Mouse (Mus musculus): ENCODE data around the gene Nckap5l. TPM values are rescaled to one million over a fixed set of nuclear protein-coding genes. Genes with fewer than 3 reads are reported as not detected.
A peak's percentile ranks its signal among the peaks of the same experiment; 100 is the strongest.
"Not testable (repeated sequence)": the region's sequence is repeated elsewhere in the genome, so short reads cannot be mapped to it uniquely, and the experiment has no call there.

Gene Nckap5l
- polyA plus RNA-seq, 1 experiment: not detected

- Histone ChIP-seq H3K27ac (ENCODE audit: insufficient read depth, low read depth, low read length) (no peak overlapping the region), H3K4me1 (ENCODE audit: control insufficient read depth, insufficient read depth, low read length) (peaks cover 38% of the 10 kb centered on the region), H3K4me3 (ENCODE audit: insufficient read depth, low read depth, low read length) (no peak overlapping the region)
- WGBS: 59% methylated on average over 7 of the region's 7 CpGs
- no peak for TF ChIP-seq CTCF (IDR thresholded peaks at IDR 0.05; ENCODE audit: insufficient read depth, low read depth, low read length)
- TF ChIP-seq POLR2A (IDR thresholded peaks at IDR 0.05; ENCODE audit: insufficient read depth, low read depth, low read length): no peak
Observed at GRCm38 (mm10) chr15:99454585-99455279, 2.8 kb downstream of the Nckap5l start.

GRCm38 (mm10) chr15:99453153-99453900, 4.2 kb downstream of the Nckap5l start:
- 78% methylated on average over 11 of the region's 11 CpGs for WGBS
- Histone ChIP-seq H3K27ac (ENCODE audit: insufficient read depth, low read depth, low read length) (no peak overlapping the region), H3K4me1 (ENCODE audit: control insufficient read depth, insufficient read depth, low read length) (peaks cover 51% of the 10 kb centered on the region), H3K4me3 (ENCODE audit: insufficient read depth, low read depth, low read length) (no peak overlapping the region)
- TF ChIP-seq CTCF (IDR thresholded peaks at IDR 0.05; ENCODE audit: insufficient read depth, low read depth, low read length): no peak
- TF ChIP-seq POLR2A (IDR thresholded peaks at IDR 0.05; ENCODE audit: insufficient read depth, low read depth, low read length): no peak

GRCm38 (mm10) chr15:99449751-99450280, 7.7 kb downstream of the Nckap5l start:
- no peak overlapping the region for H3K27ac ChIP-seq (ENCODE audit: insufficient read depth, low read depth, low read length)

GRCm38 (mm10) chr15:99449131-99449750, 8.3 kb downstream of the Nckap5l start:
- TF ChIP-seq CTCF (IDR thresholded peaks at IDR 0.05; ENCODE audit: insufficient read depth, low read depth, low read length): no peak
- no peak for TF ChIP-seq POLR2A (IDR thresholded peaks at IDR 0.05; ENCODE audit: insufficient read depth, low read depth, low read length)
- peaks cover 27% of the 10 kb centered on the region for H3K4me1 ChIP-seq (ENCODE audit: control insufficient read depth, insufficient read depth, low read length)
- H3K4me3 ChIP-seq (ENCODE audit: insufficient read depth, low read depth, low read length): no peak overlapping the region
- H3K27ac ChIP-seq (ENCODE audit: insufficient read depth, low read depth, low read length): no peak overlapping the region
- WGBS: 40% methylated on average over 9 of the region's 9 CpGs

More at GRCm38 (mm10) chr15:99449751-99450280, 7.7 kb downstream of the Nckap5l start:
- 64% methylated on average over 8 of the region's 8 CpGs for WGBS
- peaks cover 29% of the 10 kb centered on the region for H3K4me1 ChIP-seq (ENCODE audit: control insufficient read depth, insufficient read depth, low read length)
- TF ChIP-seq POLR2A (IDR thresholded peaks at IDR 0.05; ENCODE audit: insufficient read depth, low read depth, low read length): no peak
- no peak for TF ChIP-seq CTCF (IDR thresholded peaks at IDR 0.05; ENCODE audit: insufficient read depth, low read depth, low read length)
- no peak overlapping the region for H3K4me3 ChIP-seq (ENCODE audit: insufficient read depth, low read depth, low read length)

GRCm38 (mm10) chr15:99446136-99446535, 11.4 kb downstream of the Nckap5l start:
- not testable (repeated sequence) for H3K27ac ChIP-seq (ENCODE audit: insufficient read depth, low read depth, low read length); H3K4me3 ChIP-seq (ENCODE audit: insufficient read depth, low read depth, low read length)
- 88% methylated on average over 10 of the region's 10 CpGs for WGBS
- peaks cover 16% of the 10 kb centered on the region for H3K4me1 ChIP-seq (ENCODE audit: control insufficient read depth, insufficient read depth, low read length)

GRCm38 (mm10) chr15:99445567-99445966, 12.0 kb downstream of the Nckap5l start:
- no peak for TF ChIP-seq POLR2A (IDR thresholded peaks at IDR 0.05; ENCODE audit: insufficient read depth, low read depth, low read length)
- TF ChIP-seq CTCF (IDR thresholded peaks at IDR 0.05; ENCODE audit: insufficient read depth, low read depth, low read length): no peak
- 52% methylated on average over 6 of the region's 6 CpGs for WGBS
- no peak overlapping the region for H3K27ac ChIP-seq (ENCODE audit: insufficient read depth, low read depth, low read length)
- peaks cover 22% of the 10 kb centered on the region for H3K4me1 ChIP-seq (ENCODE audit: control insufficient read depth, insufficient read depth, low read length)
- no peak overlapping the region for H3K4me3 ChIP-seq (ENCODE audit: insufficient read depth, low read depth, low read length)

- no peak overlapping the region for H3K27ac ChIP-seq (ENCODE audit: insufficient read depth, low read depth, low read length)
- TF ChIP-seq POLR2A (IDR thresholded peaks at IDR 0.05; ENCODE audit: insufficient read depth, low read depth, low read length) (no peak), CTCF (IDR thresholded peaks at IDR 0.05; ENCODE audit: insufficient read depth, low read depth, low read length) (no peak)
- 89% methylated on average over 7 of the region's 7 CpGs for WGBS
- peaks cover 16% of the 10 kb centered on the region for H3K4me1 ChIP-seq (ENCODE audit: control insufficient read depth, insufficient read depth, low read length)
- no peak overlapping the region for H3K4me3 ChIP-seq (ENCODE audit: insufficient read depth, low read depth, low read length)
Observed at GRCm38 (mm10) chr15:99442358-99442757, 15.2 kb downstream of the Nckap5l start.

GRCm38 (mm10) chr15:99440816-99441457, 16.6 kb downstream of the Nckap5l start:
- WGBS: 29% methylated on average over 8 of the region's 8 CpGs
- Histone ChIP-seq H3K4me3 (ENCODE audit: insufficient read depth, low read depth, low read length) (no peak overlapping the region), H3K4me1 (ENCODE audit: control insufficient read depth, insufficient read depth, low read length) (peaks cover 25% of the 10 kb centered on the region), H3K27ac (ENCODE audit: insufficient read depth, low read depth, low read length) (0 out of 2 replicates have a peak overlapping the region, but pooled peaks have one; percentile 2)
- TF ChIP-seq CTCF (IDR thresholded peaks at IDR 0.05; ENCODE audit: insufficient read depth, low read depth, low read length) (no peak), POLR2A (IDR thresholded peaks at IDR 0.05; ENCODE audit: insufficient read depth, low read depth, low read length) (no peak)

Data from olfactory bulb, adult 2 months (tissue).